Mouse (Mus musculus): ENCODE measurements around the gene Ptov1. TPM values are rescaled to one million over a fixed set of nuclear protein-coding genes. Genes with fewer than 3 reads are reported as not detected.

Gene Ptov1
- polyA plus RNA-seq, 1 experiment from 2014 or later = 239 TPM

GRCm38 (mm10) chr7:44846804-44847203 is 22.8 kb downstream of the Ptov1 start:
- Histone ChIP-seq H3K27ac (no peak overlapping the region), H3K36me3 (peaks cover 45% of the 10 kb centered on the region), H3K27me3 (replicated peaks) (no peaks in the 10 kb centered on the region), H3K4me3 (replicated peaks) (no peak overlapping the region), H3K4me1 (replicated peaks) (peaks cover 21% of the 10 kb centered on the region), H3K4me2 (replicated peaks) (no peak overlapping the region), H3K9ac (no peak overlapping the region), H3K9me3 (no peaks in the 10 kb centered on the region)
- 89% methylated on average over 7 of the region's 7 CpGs for WGBS
- ATAC-seq = no peak

- Histone ChIP-seq H3K4me1 (replicated peaks) (peaks cover 13% of the 10 kb centered on the region), H3K4me3 (replicated peaks) (no peak overlapping the region), H3K27me3 (replicated peaks) (0 out of 2 replicates have a peak, but pooled peaks cover 6% of the 10 kb centered on the region), H3K9ac (no peak overlapping the region), H3K9me3 (no peaks in the 10 kb centered on the region), H3K36me3 (peaks cover 49% of the 10 kb centered on the region), H3K4me2 (replicated peaks) (no peak overlapping the region), H3K27ac (no peak overlapping the region)
- ATAC-seq = no peak
- 92% methylated on average over 10 of the region's 10 CpGs for WGBS
These were observed 24.6 kb downstream of the Ptov1 start for GRCm38 (mm10) chr7:44845006-44845405.

- ATAC-seq = no peak
- Histone ChIP-seq H3K27me3 (replicated peaks) (peaks cover 19% of the 10 kb centered on the region; the same call in 1 of the 2 replicates), H3K9me3 (no peaks in the 10 kb centered on the region), H3K36me3 (peaks cover 49% of the 10 kb centered on the region), H3K27ac (no peak overlapping the region), H3K4me2 (replicated peaks) (no peak overlapping the region), H3K4me3 (replicated peaks) (no peak overlapping the region), H3K9ac (no peak overlapping the region; the same call in 1 of the 2 replicates), H3K4me1 (replicated peaks) (peaks cover 14% of the 10 kb centered on the region)
- WGBS = 90% methylated on average over 8 of the region's 8 CpGs
These were observed 27.6 kb downstream of the Ptov1 start for GRCm38 (mm10) chr7:44841825-44842463.

- 56% methylated on average over 14 of the region's 14 CpGs for WGBS
- H3K4me2 ChIP-seq (replicated peaks) = peak overlapping the region; percentile 82
These were observed 29.2 kb downstream of the Ptov1 start for GRCm38 (mm10) chr7:44840426-44840825.

GRCm38 (mm10) chr7:44839491-44840191 is 29.9 kb downstream of the Ptov1 start:
- Histone ChIP-seq H3K27ac (no peak overlapping the region), H3K4me2 (replicated peaks) (peak overlapping the region; percentile 82), H3K36me3 (peaks cover 30% of the 10 kb centered on the region), H3K9me3 (no peaks in the 10 kb centered on the region), H3K27me3 (replicated peaks) (peaks cover 19% of the 10 kb centered on the region; the same call in 1 of the 2 replicates), H3K9ac (peak overlapping the region; percentile 45), H3K4me1 (replicated peaks) (peaks cover 14% of the 10 kb centered on the region), H3K4me3 (replicated peaks) (peak overlapping the region; percentile 32)
- 3% methylated on average over 58 of the region's 58 CpGs for WGBS
- peak; percentile 63 for ATAC-seq

More at GRCm38 (mm10) chr7:44840426-44840825, 29.2 kb downstream of the Ptov1 start:
- ATAC-seq = no peak
- Histone ChIP-seq H3K9me3 (no peaks in the 10 kb centered on the region), H3K9ac (no peak overlapping the region), H3K36me3 (peaks cover 38% of the 10 kb centered on the region), H3K4me3 (replicated peaks) (no peak overlapping the region), H3K27ac (no peak overlapping the region), H3K27me3 (replicated peaks) (peaks cover 19% of the 10 kb centered on the region; the same call in 1 of the 2 replicates), H3K4me1 (replicated peaks) (peaks cover 14% of the 10 kb centered on the region)

- WGBS = 25% methylated on average over 11 of the region's 11 CpGs
- ATAC-seq = no peak
- peak overlapping the region; percentile 32 for H3K4me3 ChIP-seq (replicated peaks)
- peaks cover 26% of the 10 kb centered on the region for H3K36me3 ChIP-seq
- H3K27ac ChIP-seq = no peak overlapping the region
- peaks cover 14% of the 10 kb centered on the region for H3K4me1 ChIP-seq (replicated peaks)
- peaks cover 19% of the 10 kb centered on the region; the same call in 1 of the 2 replicates for H3K27me3 ChIP-seq (replicated peaks)
- H3K9me3 ChIP-seq = no peaks in the 10 kb centered on the region
- H3K4me2 ChIP-seq (replicated peaks) = peak overlapping the region; percentile 82
- peak overlapping the region; percentile 45 for H3K9ac ChIP-seq
These were observed 30.5 kb downstream of the Ptov1 start for GRCm38 (mm10) chr7:44839171-44839490.

GRCm38 (mm10) chr7:44838073-44838472 is 31.5 kb downstream of the Ptov1 start:
- H3K36me3 ChIP-seq = peaks cover 18% of the 10 kb centered on the region
- peaks cover 19% of the 10 kb centered on the region; the same call in 1 of the 2 replicates for H3K27me3 ChIP-seq (replicated peaks)
- no peak overlapping the region for H3K27ac ChIP-seq
- no peak for ATAC-seq
- no peaks in the 10 kb centered on the region for H3K9me3 ChIP-seq
- H3K4me1 ChIP-seq (replicated peaks) = peaks cover 14% of the 10 kb centered on the region
- WGBS = 83% methylated on average over 6 of the region's 6 CpGs
- no peak overlapping the region for H3K9ac ChIP-seq
- no peak overlapping the region for H3K4me2 ChIP-seq (replicated peaks)
- no peak overlapping the region for H3K4me3 ChIP-seq (replicated peaks)

- Histone ChIP-seq H3K9ac (no peak overlapping the region), H3K9me3 (no peaks in the 10 kb centered on the region), H3K27ac (no peak overlapping the region), H3K4me1 (replicated peaks) (peaks cover 14% of the 10 kb centered on the region), H3K4me3 (replicated peaks) (no peak overlapping the region), H3K36me3 (peaks cover 6% of the 10 kb centered on the region), H3K27me3 (replicated peaks) (peaks cover 19% of the 10 kb centered on the region; the same call in 1 of the 2 replicates), H3K4me2 (replicated peaks) (no peak overlapping the region)
- WGBS = 86% methylated on average over 9 of the region's 9 CpGs
- no peak for ATAC-seq
These were observed 33.0 kb downstream of the Ptov1 start for GRCm38 (mm10) chr7:44836423-44837053.

- H3K4me2 ChIP-seq (replicated peaks) = no peak overlapping the region
- peaks cover 19% of the 10 kb centered on the region; the same call in 1 of the 2 replicates for H3K27me3 ChIP-seq (replicated peaks)
- H3K4me1 ChIP-seq (replicated peaks) = peaks cover 14% of the 10 kb centered on the region
- H3K4me3 ChIP-seq (replicated peaks) = no peak overlapping the region
- 39% methylated on average over 3 of the region's 3 CpGs for WGBS
- H3K9ac ChIP-seq = no peak overlapping the region
- ATAC-seq = no peak
- peaks cover 11% of the 10 kb centered on the region for H3K36me3 ChIP-seq
- H3K9me3 ChIP-seq = no peaks in the 10 kb centered on the region
- no peak overlapping the region for H3K27ac ChIP-seq
These were observed 33.6 kb downstream of the Ptov1 start for GRCm38 (mm10) chr7:44836016-44836404.

GRCm38 (mm10) chr7:44835373-44836015 is 34.1 kb downstream of the Ptov1 start:
- ATAC-seq = no peak
- no peak overlapping the region for H3K9ac ChIP-seq
- WGBS = 83% methylated on average over 1 of the region's 1 CpGs
- H3K27me3 ChIP-seq (replicated peaks) = peaks cover 18% of the 10 kb centered on the region; the same call in 1 of the 2 replicates
- H3K27ac ChIP-seq = no peak overlapping the region
- peaks cover 11% of the 10 kb centered on the region for H3K36me3 ChIP-seq
- no peak overlapping the region for H3K4me3 ChIP-seq (replicated peaks)
- no peaks in the 10 kb centered on the region for H3K9me3 ChIP-seq
- H3K4me2 ChIP-seq (replicated peaks) = no peak overlapping the region
- peaks cover 13% of the 10 kb centered on the region for H3K4me1 ChIP-seq (replicated peaks)

GRCm38 (mm10) chr7:44832763-44833162 is 36.8 kb downstream of the Ptov1 start:
- no peak overlapping the region for H3K9ac ChIP-seq
- H3K4me2 ChIP-seq (replicated peaks) = no peak overlapping the region
- H3K27me3 ChIP-seq (replicated peaks) = no peaks in the 10 kb centered on the region
- peaks cover 28% of the 10 kb centered on the region for H3K36me3 ChIP-seq
- no peak overlapping the region for H3K27ac ChIP-seq
- no peak for ATAC-seq
- H3K4me3 ChIP-seq (replicated peaks) = no peak overlapping the region
- H3K4me1 ChIP-seq (replicated peaks) = no peaks in the 10 kb centered on the region
- H3K9me3 ChIP-seq = no peaks in the 10 kb centered on the region
- 61% methylated on average over 4 of the region's 4 CpGs for WGBS

GRCm38 (mm10) chr7:44828706-44829105 is 40.9 kb downstream of the Ptov1 start:
- H3K4me3 ChIP-seq (replicated peaks) = no peak overlapping the region
- H3K9ac ChIP-seq = no peak overlapping the region
- no peaks in the 10 kb centered on the region for H3K4me1 ChIP-seq (replicated peaks)
- no peak overlapping the region for H3K4me2 ChIP-seq (replicated peaks)
- peaks cover 32% of the 10 kb centered on the region for H3K36me3 ChIP-seq
- no peaks in the 10 kb centered on the region for H3K27me3 ChIP-seq (replicated peaks)
- H3K9me3 ChIP-seq = no peaks in the 10 kb centered on the region
- WGBS = 90% methylated on average over 5 of the region's 5 CpGs
- no peak for ATAC-seq
- no peak overlapping the region for H3K27ac ChIP-seq

Data from intestine, embryonic 15.5 days (tissue).